Mouse (Mus musculus) adrenal gland, adult 8-10 months (tissue): ENCODE results near the gene Nexn. TPM values are rescaled to one million over a fixed set of nuclear protein-coding genes. Genes with fewer than 3 reads are reported as not detected.

Experiments used
- DNase-seq: peaks from one replicate; pipeline ENCODE4 v3.0.0; 2022
- total RNA-seq, 4 experiments: library from RNA; stranded (reverse); gene quantifications; 2 replicates each; pipeline ENCODE4 v1.2.4; 2022

The Nexn gene
- total RNA-seq, 4 experiments from 2014 or later = 2.8 to 4.0 (median 3.1) TPM

DNA sequence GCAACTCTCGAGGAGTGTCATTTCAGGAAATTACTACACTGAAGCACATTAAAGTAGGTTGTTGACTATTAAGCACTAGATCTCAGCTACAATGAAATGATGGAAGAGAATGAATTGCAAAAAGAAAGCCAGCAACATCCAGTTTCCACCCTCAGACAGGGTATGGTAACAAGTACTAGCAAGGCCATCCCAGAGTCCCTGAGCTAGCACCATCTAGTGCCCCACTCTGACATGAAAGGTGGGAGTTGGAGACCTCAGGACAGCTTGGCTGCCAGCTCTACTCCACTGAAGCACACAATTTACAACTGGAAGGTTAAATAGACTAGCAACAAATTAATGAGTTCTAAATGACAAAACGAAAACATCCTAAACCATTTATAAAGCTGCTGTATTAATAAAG lies 11.8 kb upstream of the Nexn start:
- DNase-seq = no peak

DNA sequence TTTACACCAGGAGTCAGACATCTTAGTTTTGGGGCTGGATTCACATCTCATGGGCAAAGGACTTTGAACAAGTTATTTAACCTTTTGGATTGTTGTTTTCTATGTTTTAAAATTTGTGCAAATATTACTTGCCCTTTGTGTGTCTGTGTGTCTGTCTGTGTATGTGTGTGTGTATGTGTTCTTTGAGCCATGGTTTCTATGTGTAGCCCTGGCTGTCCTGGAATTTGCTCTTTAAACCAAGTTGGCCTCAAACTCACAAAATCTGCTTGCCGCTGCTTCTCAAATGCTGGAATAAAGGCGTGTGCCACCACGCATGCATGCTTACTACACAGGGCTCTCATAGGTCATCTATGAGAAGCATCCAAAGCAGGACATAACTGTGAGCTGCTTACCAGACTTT lies 10.8 kb upstream of the Nexn start:
- DNase-seq = no peak

GRCm38 (mm10) chr3:152275008-152275407 lies 8.9 kb upstream of the Nexn start:
- no peak for DNase-seq

GRCm38 (mm10) chr3:152272974-152273685 lies 7.0 kb upstream of the Nexn start:
- no peak for DNase-seq

DNA sequence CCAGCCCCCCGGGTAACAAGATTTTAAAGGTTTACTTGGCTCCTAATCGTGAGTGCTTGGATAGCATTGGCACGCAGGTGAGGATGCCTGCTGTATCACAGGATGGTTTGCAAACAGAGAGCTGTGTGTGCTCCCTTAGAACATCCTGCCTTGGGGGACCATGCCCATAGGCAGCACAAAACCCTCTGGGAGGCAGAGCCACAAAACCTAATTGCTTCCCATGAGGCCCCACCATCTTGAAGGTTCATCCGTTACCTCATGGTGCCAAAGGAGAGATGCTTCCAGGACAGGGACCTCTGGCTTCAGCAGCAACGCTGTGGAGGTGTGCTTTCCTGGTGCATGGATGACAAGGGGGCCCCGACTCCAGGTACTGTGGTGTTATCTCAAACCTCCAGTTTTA lies 5.7 kb upstream of the Nexn start:
- no peak for DNase-seq

GRCm38 (mm10) chr3:152271071-152271710 lies 5.0 kb upstream of the Nexn start:
- no peak for DNase-seq

DNA sequence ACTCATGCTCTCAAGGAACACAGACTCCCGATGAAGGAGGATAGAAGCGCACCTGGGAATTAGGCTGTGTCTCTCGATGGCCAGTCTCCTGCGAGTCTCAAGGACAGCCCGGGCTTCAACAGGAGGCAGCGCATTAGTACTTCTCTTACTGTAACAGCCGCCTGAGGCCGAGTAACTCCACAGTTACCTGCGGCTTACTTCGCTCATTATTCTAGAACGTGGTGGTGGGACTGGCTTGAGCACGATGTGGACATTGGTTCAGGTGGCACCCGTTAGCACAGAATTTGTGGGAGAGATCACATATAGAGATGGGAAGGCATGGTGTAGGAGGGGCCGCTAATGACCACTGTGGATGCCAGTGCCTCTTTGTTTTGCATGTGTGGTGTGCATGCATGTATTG lies 1.9 kb upstream of the Nexn start:
- DNase-seq = no peak

DNA sequence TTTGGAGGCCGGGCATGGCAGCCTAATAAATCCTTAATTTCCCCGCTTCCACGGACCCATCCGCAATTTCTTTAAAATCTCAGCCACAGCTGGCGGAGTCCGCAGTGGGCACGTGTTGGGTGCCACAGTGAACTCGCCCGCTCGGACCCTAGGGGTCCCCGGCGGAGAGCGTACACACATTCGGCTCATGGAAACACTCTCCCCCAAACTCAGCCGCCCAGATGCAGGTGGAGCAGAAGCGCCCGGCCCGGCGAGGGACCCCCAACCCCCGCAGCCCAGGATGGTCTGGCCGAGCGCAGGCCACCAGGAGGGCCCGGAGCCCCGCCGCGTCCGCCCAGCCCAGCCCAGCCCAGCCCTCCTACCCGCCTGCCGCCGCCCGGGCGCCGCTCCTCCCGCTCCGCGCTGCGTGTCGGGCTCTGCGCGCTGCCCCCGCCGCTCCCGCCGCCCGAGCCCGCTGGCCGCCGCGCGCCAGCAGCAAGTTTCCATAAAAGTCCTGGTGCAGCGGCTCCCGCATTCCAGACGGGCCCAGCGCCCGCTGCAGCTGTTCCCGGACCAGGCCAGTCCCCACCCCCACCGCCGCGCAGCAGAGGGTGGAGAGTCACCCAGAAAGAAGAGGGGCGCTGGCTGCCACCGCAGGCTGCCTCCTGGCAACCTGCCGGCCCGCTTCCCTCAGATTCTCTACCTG lies 657 bp downstream of the Nexn start:
- DNase-seq = peak; percentile 24

DNA sequence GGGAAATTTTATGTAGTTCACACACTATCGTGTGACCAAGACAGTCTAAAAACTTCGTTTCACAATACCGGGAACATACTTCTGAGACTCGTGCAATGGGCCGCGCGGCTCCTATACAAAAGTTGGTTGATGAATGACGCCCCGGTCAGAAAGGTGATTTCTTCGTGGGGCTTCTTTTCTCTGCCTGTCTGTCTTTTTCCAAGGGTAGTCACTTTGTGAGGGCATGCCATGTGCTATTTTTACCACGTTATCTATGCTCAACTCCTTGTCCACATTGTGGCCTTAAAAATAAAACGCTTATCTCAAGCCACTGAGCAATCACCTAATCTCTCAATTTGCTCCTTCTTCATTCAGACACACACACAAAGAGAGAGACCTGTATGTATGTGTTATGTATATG lies 1.3 kb downstream of the Nexn start:
- no peak for DNase-seq

DNA sequence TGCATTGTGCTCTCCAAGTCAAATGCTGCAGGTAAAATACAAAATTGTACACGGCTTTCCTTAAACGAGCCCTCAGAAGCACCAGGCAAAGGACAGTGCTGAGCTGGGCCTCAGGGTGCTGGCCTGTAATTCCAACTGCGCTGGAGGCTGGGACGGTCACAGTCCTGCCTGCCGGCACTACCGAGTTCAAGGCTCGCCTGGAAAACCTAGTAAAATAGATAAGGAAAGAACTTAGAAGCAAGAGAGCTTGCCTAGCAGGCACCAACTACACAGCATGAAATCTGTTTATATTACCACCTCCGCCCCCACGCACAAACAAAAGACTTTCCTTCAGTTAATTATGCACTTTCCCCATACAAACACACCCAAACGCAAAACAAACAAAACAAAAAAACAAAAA lies 1.8 kb downstream of the Nexn start:
- DNase-seq = no peak

- DNase-seq = no peak
Measured at GRCm38 (mm10) chr3:152261948-152262347, 4.2 kb downstream of the Nexn start.

GRCm38 (mm10) chr3:152261436-152261835 lies 4.7 kb downstream of the Nexn start:
- no peak for DNase-seq

DNA sequence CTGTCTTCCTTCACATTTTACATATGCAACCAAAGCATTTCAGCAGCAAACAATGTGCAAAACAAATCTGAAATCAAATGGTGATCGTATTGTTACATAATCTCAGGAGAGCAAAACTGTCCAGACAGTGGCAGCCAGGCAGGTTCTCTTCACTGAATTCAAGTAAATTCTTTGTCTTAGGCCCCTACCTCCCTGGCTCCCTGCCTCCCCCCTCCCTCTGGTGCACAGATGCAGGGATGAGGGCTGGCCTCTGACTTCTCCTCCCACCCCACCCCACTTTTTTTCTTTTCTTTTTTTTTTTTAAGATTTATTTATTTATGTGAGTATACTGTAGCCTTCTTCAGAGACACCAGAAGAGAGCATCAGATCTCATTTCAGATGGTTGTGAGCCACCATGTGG lies 5.8 kb downstream of the Nexn start:
- no peak for DNase-seq

GRCm38 (mm10) chr3:152259409-152259808 lies 6.7 kb downstream of the Nexn start:
- DNase-seq = peak; percentile 64

- DNase-seq = no peak
Measured at GRCm38 (mm10) chr3:152257528-152257927, 8.6 kb downstream of the Nexn start.

DNA sequence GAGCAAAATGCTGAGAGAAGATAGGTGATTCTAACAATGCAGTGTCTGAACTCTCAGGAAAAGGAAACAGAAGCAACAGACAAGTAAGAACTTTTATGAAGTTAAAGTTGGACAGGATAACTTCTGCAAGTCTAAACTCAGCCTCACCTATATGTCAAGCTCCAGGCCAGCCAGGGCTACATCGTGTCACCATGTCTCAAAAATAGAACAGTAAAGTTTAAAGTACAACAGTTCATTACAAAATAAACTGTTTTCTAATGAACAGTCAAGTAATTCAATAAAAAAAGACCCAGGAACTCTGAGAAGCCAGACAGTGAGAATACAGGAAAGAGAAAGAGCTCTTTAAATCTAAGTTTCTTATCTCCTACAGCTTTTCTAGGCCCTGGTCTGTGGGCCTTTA lies 15.7 kb downstream of the Nexn start:
- DNase-seq = no peak

GRCm38 (mm10) chr3:152247708-152248107 lies 18.4 kb downstream of the Nexn start:
- no peak for DNase-seq

- no peak for DNase-seq
Measured at GRCm38 (mm10) chr3:152245273-152245910, 20.8 kb downstream of the Nexn start.

DNA sequence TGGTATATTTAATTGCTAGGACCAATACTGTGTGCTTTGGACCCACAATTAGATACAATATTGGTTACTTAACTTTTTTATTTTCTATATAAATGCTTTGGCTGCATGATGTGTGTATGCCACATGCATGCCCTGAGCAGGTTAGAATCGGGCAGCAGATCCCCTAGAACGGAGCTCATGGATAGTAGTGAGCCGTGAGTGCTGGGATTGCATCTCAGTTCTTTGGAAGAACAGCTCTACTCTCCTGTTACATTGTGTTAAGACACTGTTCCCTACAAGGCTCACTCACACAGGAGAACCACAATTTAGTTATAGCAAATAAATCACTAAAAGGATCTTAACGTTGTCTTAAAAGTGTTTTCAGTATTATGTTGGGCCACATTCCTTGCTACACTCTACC lies 22.8 kb downstream of the Nexn start:
- no peak for DNase-seq

DNA sequence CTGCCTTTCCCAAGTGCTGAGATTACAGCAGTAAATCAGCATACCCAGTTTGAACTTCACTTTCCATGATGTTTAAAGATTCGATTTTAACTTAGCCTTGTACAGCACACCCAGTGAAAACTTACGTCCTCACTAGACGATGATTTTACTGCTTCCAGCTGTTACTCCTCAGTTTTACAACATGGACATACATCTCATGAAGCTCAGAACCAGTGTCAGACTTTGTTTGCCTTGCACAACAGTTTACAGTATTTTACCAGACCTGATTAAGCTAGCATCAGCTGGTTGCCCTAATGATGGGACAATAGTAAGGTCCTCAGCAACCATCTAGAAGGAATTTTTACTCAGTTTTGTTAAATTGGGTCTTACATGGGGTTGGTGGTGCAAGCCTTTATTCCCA lies 25.1 kb downstream of the Nexn start:
- no peak for DNase-seq

- no peak for DNase-seq
Measured at GRCm38 (mm10) chr3:152239592-152239991, 26.6 kb downstream of the Nexn start.

DNA sequence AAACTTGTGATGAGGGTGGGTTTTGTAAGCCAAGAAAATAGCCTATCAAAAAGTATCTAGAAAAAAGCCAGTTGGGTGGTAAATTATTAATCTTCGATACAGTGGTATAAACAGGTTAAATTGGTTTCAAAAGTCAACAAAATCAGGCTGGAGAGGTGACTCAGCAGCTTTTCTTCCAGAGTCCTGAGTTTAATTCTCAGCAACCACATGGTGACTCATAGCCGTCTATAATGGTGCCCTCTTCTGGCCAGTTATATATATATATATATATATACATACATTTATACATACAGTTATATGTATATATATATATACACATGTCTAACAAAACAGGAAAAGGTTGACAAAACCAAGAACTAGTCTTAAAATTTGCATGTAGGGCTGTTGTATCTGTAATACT lies 27.3 kb downstream of the Nexn start:
- no peak for DNase-seq

- no peak for DNase-seq
Measured at GRCm38 (mm10) chr3:152235805-152236204, 30.3 kb downstream of the Nexn start.
